Mouse (Mus musculus) small intestine, adult 2 months (tissue): Measurements from ENCODE around the gene Strbp.

Experiments
- CTCF ChIP-seq: fragments of 200-500 bp; IDR thresholded peaks from 2 replicates; pipeline ENCODE4 v1.5.1; 2012; ENCODE audit warnings: low read depth, mild to moderate bottlenecking, control low read depth, inconsistent platforms, low read length, moderate library complexity, mixed read lengths; ENCODE audit not compliant: insufficient replicate concordance, insufficient read length; ENCODE audit errors: extremely low read depth
- POLR2A ChIP-seq: fragments of 200-500 bp; IDR thresholded peaks from 2 replicates; pipeline ENCODE4 v1.6.1; 2012; ENCODE audit warnings: low read depth, mild to moderate bottlenecking, control low read depth, inconsistent platforms, low read length, moderate library complexity

- no peak for TF ChIP-seq CTCF
- no peak for TF ChIP-seq POLR2A
Measured at GRCm38 (mm10) chr2:37518561-37519285, 184.9 kb downstream of the Strbp start.
